Mouse (Mus musculus): ENCODE results near the gene Btn2a2. TPM values are rescaled to one million over a fixed set of nuclear protein-coding genes. Genes with fewer than 3 reads are reported as not detected.

The Btn2a2 gene
- polyA plus RNA-seq, 1 experiment from 2014 or later = 0.14 TPM

DNA sequence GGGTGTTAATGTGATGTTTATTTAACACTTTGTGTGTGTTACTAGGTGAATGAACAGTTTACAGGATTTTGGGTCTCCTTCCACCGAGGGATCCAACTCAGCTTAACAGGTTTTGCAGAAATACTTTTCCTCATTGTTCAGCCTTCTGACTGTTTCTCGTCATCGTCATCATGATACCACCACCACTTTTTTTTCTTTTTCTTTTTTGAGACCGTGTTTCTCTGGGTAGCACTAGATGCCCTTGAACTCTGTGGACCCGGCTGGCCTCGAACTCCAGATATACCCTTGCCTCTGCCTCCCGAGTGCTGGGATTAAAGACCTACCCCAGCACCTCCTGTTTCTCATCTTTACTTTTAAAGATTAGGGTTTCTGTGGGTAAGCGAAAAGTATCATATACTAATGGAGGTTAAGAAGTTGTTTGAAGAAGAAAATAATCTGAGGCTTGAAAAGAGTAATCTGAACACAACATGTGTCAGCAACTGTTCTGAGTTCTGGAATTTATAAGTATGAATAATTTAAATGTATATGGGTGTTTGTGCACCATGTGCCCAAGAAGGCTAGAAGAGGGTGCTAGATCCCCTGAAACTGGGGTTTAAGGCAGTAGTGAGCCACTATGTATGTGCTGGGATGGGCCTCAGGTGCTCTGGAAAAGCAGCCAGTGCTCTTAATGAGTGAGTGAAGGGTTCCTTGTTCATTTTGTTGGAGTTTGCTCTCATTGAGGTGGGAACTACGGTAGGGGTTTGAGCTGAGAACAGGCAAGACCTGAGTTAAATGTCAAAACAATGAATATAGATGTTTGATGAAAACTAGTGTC, 43.8 kb upstream of the Btn2a2 start:
- ATAC-seq = no peak
- Histone ChIP-seq H3K9me3 (ENCODE audit: control insufficient read depth, low read length) (no peaks in the 10 kb centered on the region), H3K4me2 (ENCODE audit: low read length) (peak overlapping the region; percentile 65), H3K27ac (ENCODE audit: low read depth, low read length) (peak overlapping the region; percentile 90), H3K27me3 (replicated peaks; ENCODE audit: control insufficient read depth, insufficient read depth, low read length) (no peaks in the 10 kb centered on the region), H3K36me3 (ENCODE audit: control insufficient read depth, insufficient read depth, low read length) (no peaks in the 10 kb centered on the region), H3K4me3 (ENCODE audit: low read length) (peak overlapping the region; percentile 44), H3K9ac (ENCODE audit: low read depth, low read length) (peak overlapping the region; percentile 13; the same call in 1 of the 2 replicates), H3K4me1 (ENCODE audit: control insufficient read depth, insufficient read depth, low read depth, low read length) (peaks cover 25% of the 10 kb centered on the region)
- WGBS = 24% methylated on average over 9 of the region's 9 CpGs

DNA sequence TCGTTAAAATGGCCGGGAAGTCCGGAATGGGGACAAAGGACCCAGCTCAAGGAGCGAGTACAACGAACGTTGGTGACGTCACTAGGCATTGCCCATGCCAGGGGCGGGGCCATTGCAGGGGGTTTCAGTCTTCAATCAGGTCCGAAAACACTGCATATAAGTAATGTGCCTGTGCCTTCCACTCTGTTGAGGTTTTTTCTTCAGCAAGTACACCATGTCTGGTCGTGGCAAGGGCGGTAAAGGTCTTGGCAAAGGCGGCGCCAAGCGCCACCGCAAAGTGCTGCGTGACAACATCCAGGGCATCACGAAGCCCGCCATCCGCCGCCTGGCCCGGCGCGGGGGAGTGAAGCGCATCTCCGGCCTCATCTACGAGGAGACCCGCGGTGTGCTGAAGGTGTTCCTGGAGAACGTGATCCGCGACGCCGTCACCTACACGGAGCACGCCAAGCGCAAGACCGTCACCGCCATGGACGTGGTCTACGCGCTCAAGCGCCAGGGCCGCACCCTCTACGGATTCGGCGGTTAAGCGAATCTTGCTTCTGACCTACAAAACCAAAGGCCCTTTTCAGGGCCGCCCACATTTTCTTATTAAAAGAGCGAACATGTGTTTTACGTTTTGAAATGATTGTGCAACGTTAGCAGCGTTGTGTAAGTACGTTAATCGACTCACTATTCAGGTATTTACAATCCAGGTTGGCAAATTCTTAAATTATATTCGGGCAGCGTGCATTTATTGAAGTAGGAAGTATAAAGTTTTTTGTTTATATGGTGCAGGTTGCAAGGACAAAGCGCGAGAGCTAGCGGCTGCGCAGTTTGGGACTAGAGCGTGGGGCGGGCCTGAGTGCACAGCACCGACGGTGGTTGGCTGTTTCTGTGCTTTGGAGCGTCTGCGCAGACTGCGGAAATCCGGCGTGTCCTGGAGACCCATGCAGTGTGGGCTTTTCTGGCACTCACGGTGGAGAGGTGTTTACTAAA, 42.5 kb upstream of the Btn2a2 start, which contains the start of gene Hist1h4h:
Gene Hist1h4h, plus strand, starts transcription at position 150 of the 975 bp plus-strand sequence.
- WGBS = under 1% methylated on average over 53 of the region's 70 CpGs
- peak within 1 kb of the TSS; percentile 44 for H3K4me3 ChIP-seq (ENCODE audit: low read length)
- ATAC-seq = peak; percentile 85
- H3K27ac ChIP-seq (ENCODE audit: low read depth, low read length) = peak within 1 kb of the TSS; percentile 90
- H3K36me3 ChIP-seq (ENCODE audit: control insufficient read depth, insufficient read depth, low read length) = no peaks in the 10 kb centered on the region
- peak within 1 kb of the TSS; percentile 71 for H3K9ac ChIP-seq (ENCODE audit: low read depth, low read length)
- H3K4me1 ChIP-seq (ENCODE audit: control insufficient read depth, insufficient read depth, low read depth, low read length) = peaks cover 28% of the 10 kb centered on the region
- H3K27me3 ChIP-seq (replicated peaks; ENCODE audit: control insufficient read depth, insufficient read depth, low read length) = no peaks in the 10 kb centered on the region
- H3K9me3 ChIP-seq (ENCODE audit: control insufficient read depth, low read length) = no peaks in the 10 kb centered on the region
- peak within 1 kb of the TSS; percentile 65 for H3K4me2 ChIP-seq (ENCODE audit: low read length)

DNA sequence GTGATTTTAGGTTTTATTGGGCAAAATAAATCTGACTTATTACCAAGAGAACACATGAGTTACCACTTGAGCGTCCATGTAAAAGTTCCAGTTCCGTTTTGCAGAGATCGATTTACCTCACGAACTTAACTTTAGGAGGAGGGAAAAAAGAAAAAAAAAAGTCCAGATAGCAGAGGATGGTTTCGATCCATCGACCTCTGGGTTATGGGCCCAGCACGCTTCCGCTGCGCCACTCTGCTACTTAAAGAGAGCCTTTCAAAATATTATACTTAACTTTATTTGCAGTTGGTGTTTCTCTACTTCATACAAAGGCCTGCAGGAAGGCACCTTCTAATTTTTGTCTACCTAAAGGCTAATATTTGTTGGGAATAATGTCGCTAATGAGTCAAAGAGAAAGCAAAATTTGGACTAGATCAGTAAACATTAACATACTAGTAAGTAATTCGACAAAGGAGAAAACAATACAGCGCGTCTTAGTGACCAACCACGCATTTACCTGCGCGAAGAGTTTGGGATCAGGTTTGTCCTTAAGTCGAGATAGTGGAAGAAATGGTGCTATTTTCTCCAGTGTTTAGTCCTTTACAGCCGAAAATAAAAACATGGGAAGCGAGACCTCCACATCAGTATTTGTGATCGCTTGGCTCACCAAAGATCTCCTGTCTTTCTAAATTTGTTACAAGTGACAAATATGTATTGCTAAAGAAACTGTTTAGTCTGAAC, 41.7 kb upstream of the Btn2a2 start:
- peaks cover 28% of the 10 kb centered on the region for H3K4me1 ChIP-seq (ENCODE audit: control insufficient read depth, insufficient read depth, low read depth, low read length)
- H3K4me2 ChIP-seq (ENCODE audit: low read length) = peak overlapping the region; percentile 61
- no peak for ATAC-seq
- no peaks in the 10 kb centered on the region for H3K36me3 ChIP-seq (ENCODE audit: control insufficient read depth, insufficient read depth, low read length)
- H3K9ac ChIP-seq (ENCODE audit: low read depth, low read length) = peak overlapping the region; percentile 71
- H3K27ac ChIP-seq (ENCODE audit: low read depth, low read length) = peak overlapping the region; percentile 90
- peak overlapping the region; percentile 44 for H3K4me3 ChIP-seq (ENCODE audit: low read length)
- H3K9me3 ChIP-seq (ENCODE audit: control insufficient read depth, low read length) = no peaks in the 10 kb centered on the region
- under 1% methylated on average over 20 of the region's 20 CpGs for WGBS
- H3K27me3 ChIP-seq (replicated peaks; ENCODE audit: control insufficient read depth, insufficient read depth, low read length) = no peaks in the 10 kb centered on the region

DNA sequence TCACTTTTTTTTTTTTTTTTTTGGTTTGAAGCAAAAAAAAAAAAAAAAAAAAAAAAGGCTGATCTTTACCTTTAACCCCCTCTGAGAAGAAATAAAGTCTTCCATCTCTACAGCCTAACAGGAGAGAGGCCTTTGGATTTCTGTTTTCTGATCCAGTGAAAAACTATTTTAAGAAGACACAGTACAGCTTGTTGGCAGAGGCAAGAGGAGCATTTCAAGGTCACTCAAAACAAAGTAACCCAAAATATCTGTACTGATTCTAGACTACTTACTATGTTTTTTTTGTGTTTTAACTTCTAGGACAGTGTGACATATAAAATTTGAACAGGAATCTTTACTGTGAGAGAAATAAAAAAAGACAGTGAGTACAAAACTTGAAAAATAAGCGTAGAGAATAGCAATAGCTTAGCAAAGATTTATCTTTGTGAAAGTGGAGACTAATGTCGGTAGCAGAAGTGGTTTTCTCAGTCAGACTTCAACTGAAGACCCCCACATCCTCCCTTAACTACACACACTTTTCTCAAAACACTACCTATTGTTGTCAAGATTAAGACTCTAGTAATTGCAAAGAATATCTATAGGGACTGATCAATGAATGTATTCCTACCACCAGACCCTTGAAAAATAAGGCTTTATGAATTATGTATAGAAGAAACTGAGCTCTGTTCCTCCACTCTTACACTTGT, 41.0 kb upstream of the Btn2a2 start:
- ATAC-seq = no peak
- H3K27me3 ChIP-seq (replicated peaks; ENCODE audit: control insufficient read depth, insufficient read depth, low read length) = no peaks in the 10 kb centered on the region
- peaks cover 26% of the 10 kb centered on the region for H3K4me1 ChIP-seq (ENCODE audit: control insufficient read depth, insufficient read depth, low read depth, low read length)
- 40% methylated on average over 2 of the region's 2 CpGs for WGBS
- H3K9ac ChIP-seq (ENCODE audit: low read depth, low read length) = no peak overlapping the region
- H3K4me2 ChIP-seq (ENCODE audit: low read length) = peak overlapping the region; percentile 61
- H3K4me3 ChIP-seq (ENCODE audit: low read length) = peak overlapping the region; percentile 44
- H3K36me3 ChIP-seq (ENCODE audit: control insufficient read depth, insufficient read depth, low read length) = no peaks in the 10 kb centered on the region
- H3K9me3 ChIP-seq (ENCODE audit: control insufficient read depth, low read length) = no peaks in the 10 kb centered on the region
- no peak overlapping the region for H3K27ac ChIP-seq (ENCODE audit: low read depth, low read length)

DNA sequence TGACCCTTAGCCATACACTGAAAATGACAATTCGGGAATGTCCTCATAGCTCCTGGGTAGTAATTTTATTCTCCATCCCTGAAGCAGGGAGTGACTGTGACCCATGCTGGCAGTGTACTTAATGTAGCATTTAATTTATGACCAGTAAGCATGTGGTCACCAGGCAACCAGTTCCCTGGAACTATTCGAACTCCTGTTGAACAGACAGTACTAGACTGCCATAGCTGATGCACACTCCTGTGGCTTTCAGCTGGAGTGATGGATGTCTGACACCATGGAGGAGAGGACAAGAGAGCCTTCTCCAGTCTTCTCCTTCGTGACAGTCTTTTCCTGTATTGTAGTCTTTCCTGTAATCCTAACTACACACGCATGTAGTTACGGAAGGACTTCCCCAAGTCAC, 40.3 kb upstream of the Btn2a2 start:
- no peak overlapping the region for H3K27ac ChIP-seq (ENCODE audit: low read depth, low read length)
- no peaks in the 10 kb centered on the region for H3K27me3 ChIP-seq (replicated peaks; ENCODE audit: control insufficient read depth, insufficient read depth, low read length)
- WGBS = 57% methylated on average over 5 of the region's 5 CpGs
- H3K9me3 ChIP-seq (ENCODE audit: control insufficient read depth, low read length) = no peaks in the 10 kb centered on the region
- H3K36me3 ChIP-seq (ENCODE audit: control insufficient read depth, insufficient read depth, low read length) = no peaks in the 10 kb centered on the region
- H3K4me2 ChIP-seq (ENCODE audit: low read length) = no peak overlapping the region
- no peak for ATAC-seq
- peaks cover 22% of the 10 kb centered on the region for H3K4me1 ChIP-seq (ENCODE audit: control insufficient read depth, insufficient read depth, low read depth, low read length)
- no peak overlapping the region for H3K9ac ChIP-seq (ENCODE audit: low read depth, low read length)
- H3K4me3 ChIP-seq (ENCODE audit: low read length) = no peak overlapping the region

DNA sequence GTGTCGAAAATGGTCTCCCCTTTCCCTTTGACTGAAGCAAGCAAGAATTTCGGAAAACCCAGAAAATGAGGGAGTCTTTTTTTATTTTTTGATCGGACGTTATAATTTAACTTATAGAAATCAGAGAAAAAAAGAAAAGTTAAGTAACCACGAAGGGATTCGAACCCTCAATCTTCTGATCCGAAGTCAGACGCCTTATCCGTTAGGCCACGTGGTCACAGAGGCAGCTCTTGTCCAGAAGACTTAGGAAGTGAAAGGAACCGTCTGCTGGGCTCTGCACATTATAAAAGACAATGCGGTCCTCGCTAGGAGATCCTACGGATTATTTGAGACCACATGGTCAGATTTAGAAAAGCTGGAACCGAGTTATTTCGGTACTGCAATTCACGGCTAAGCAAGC, 37.7 kb upstream of the Btn2a2 start:
- no peaks in the 10 kb centered on the region for H3K27me3 ChIP-seq (replicated peaks; ENCODE audit: control insufficient read depth, insufficient read depth, low read length)
- peak; percentile 67 for ATAC-seq
- H3K9me3 ChIP-seq (ENCODE audit: control insufficient read depth, low read length) = no peaks in the 10 kb centered on the region
- H3K4me2 ChIP-seq (ENCODE audit: low read length) = peak overlapping the region; percentile 54
- H3K9ac ChIP-seq (ENCODE audit: low read depth, low read length) = peak overlapping the region; percentile 56
- 0% methylated on average over 17 of the region's 17 CpGs for WGBS
- peak overlapping the region; percentile 45 for H3K4me3 ChIP-seq (ENCODE audit: low read length)
- H3K36me3 ChIP-seq (ENCODE audit: control insufficient read depth, insufficient read depth, low read length) = no peaks in the 10 kb centered on the region
- H3K27ac ChIP-seq (ENCODE audit: low read depth, low read length) = peak overlapping the region; percentile 55
- H3K4me1 ChIP-seq (ENCODE audit: control insufficient read depth, insufficient read depth, low read depth, low read length) = peaks cover 5% of the 10 kb centered on the region; the same call in 1 of the 2 replicates

DNA sequence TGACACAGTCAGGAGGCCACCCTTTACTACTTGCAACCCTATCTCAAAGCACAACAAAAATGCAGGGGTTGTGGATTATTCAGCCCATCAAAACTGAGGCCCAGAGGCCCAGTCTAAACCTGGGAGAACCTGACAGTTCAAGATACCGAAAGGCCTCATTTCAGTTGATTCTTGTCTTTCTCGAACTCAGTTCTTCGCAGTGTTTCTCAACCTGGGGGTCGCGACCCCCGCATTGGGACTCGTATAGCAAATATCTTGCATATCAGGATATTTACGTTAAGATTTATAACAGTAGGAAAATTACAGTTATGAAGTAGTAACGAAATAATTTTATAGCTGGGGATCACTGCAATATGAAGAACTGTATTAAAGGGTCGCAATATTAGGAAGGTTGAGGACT, 37.2 kb upstream of the Btn2a2 start:
- Histone ChIP-seq H3K27ac (ENCODE audit: low read depth, low read length) (no peak overlapping the region), H3K36me3 (ENCODE audit: control insufficient read depth, insufficient read depth, low read length) (no peaks in the 10 kb centered on the region), H3K4me1 (ENCODE audit: control insufficient read depth, insufficient read depth, low read depth, low read length) (peaks cover 5% of the 10 kb centered on the region; the same call in 1 of the 2 replicates), H3K27me3 (replicated peaks; ENCODE audit: control insufficient read depth, insufficient read depth, low read length) (no peaks in the 10 kb centered on the region), H3K9me3 (ENCODE audit: control insufficient read depth, low read length) (no peaks in the 10 kb centered on the region), H3K4me3 (ENCODE audit: low read length) (peak overlapping the region; percentile 45), H3K9ac (ENCODE audit: low read depth, low read length) (no peak overlapping the region), H3K4me2 (ENCODE audit: low read length) (peak overlapping the region; percentile 54)
- ATAC-seq = no peak
- WGBS = 2% methylated on average over 10 of the region's 10 CpGs

DNA sequence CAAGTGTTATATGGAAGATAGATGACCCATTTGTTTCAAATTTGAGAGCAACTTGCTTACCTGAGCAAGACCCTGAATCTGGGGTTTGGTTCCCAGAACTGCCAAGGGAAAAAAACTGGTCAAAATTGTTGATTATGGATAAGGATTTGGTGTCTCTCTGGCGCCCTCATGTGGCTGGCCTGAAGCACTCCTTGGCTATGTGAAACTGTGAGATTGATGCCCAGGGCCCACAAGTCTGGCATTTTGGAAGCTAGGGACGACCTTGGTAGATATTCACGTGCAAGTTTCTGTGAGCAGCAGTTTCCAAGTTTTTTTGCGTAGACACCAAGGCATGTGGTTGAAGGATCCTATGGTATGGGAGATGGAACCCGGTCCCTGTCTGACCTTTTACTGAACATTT, 36.0 kb upstream of the Btn2a2 start:
- 13% methylated on average over 5 of the region's 5 CpGs for WGBS
- peak; percentile 51 for ATAC-seq
- no peak overlapping the region; the same call in 1 of the 2 replicates for H3K9ac ChIP-seq (ENCODE audit: low read depth, low read length)
- H3K27me3 ChIP-seq (replicated peaks; ENCODE audit: control insufficient read depth, insufficient read depth, low read length) = no peaks in the 10 kb centered on the region
- no peaks in the 10 kb centered on the region for H3K9me3 ChIP-seq (ENCODE audit: control insufficient read depth, low read length)
- no peaks in the 10 kb centered on the region for H3K36me3 ChIP-seq (ENCODE audit: control insufficient read depth, insufficient read depth, low read length)
- peaks cover 5% of the 10 kb centered on the region; the same call in 1 of the 2 replicates for H3K4me1 ChIP-seq (ENCODE audit: control insufficient read depth, insufficient read depth, low read depth, low read length)
- 0 out of 2 replicates have a peak overlapping the region, but pooled peaks have one; percentile 6 for H3K4me3 ChIP-seq (ENCODE audit: low read length)
- H3K4me2 ChIP-seq (ENCODE audit: low read length) = peak overlapping the region; percentile 26
- H3K27ac ChIP-seq (ENCODE audit: low read depth, low read length) = no peak overlapping the region

All from hindbrain, embryonic 16.5 days (tissue).